Mouse (Mus musculus) layer of hippocampus, adult 2 months (tissue): Measurements from ENCODE around the gene Upk1a. TPM values are rescaled to one million over a fixed set of nuclear protein-coding genes. Genes with fewer than 3 reads are reported as not detected.
A peak's percentile ranks its signal among the peaks of the same experiment; 100 is the strongest.

Source experiments
- DNase-seq, 2 experiments: peaks; one replicate each; pipeline ENCODE4 v3.0.0; 2022; ENCODE audit warnings: low spot score in 2 of 2
- H3K27ac ChIP-seq: fragments of 200-600 bp; 2 replicates; pipeline ENCODE4 v1.8.1; 2022
- H3K4me3 ChIP-seq: fragments of 200-600 bp; 2 replicates; pipeline ENCODE4 v1.8.1; 2022; ENCODE audit warnings: mild to moderate bottlenecking
- CTCF ChIP-seq: fragments of 200-600 bp; conservative IDR thresholded peaks from 2 replicates; pipeline ENCODE4 v1.8.1; 2022; ENCODE audit warnings: antibody characterized with exemption, mild to moderate bottlenecking, moderate library complexity
- microRNA-seq, 2 experiments: library from miRNA; unstranded; fragments of <30 nt; microRNA quantifications; one replicate each; pipeline ENCODE4 v1.2.0; 2021
- total RNA-seq, 2 experiments: library from RNA; stranded (reverse); gene quantifications; 2 replicates each; pipeline ENCODE4 v1.2.3; 2021

Upk1a gene
- total RNA-seq, 2 experiments from 2014 or later: 0.69 TPM; not detected in 1

- Histone ChIP-seq H3K4me3 (peak overlapping the region; percentile 32; the same call in 1 of the 2 replicates), H3K27ac (peak overlapping the region; percentile 81)
- TF ChIP-seq CTCF: no peak
- no peak for DNase-seq
These were observed 52.4 kb downstream of the Upk1a start for GRCm38 (mm10) chr7:30560296-30560695.

- TF ChIP-seq CTCF: 0 out of 2 replicates have a peak, but pooled peaks have one; percentile 21
- H3K4me3 ChIP-seq: peak within 1 kb of the TSS; percentile 79
- peak; percentile 97 to 100 for DNase-seq
- H3K27ac ChIP-seq: peak within 1 kb of the TSS; percentile 92
These were observed 53.1 kb downstream of the Upk1a start, which contains the start of gene Lin37 for GRCm38 (mm10) chr7:30559443-30559954. Lin37 (minus strand) TSS chr7:30559838.

- Histone ChIP-seq H3K27ac (peak overlapping the region; percentile 92), H3K4me3 (peak overlapping the region; percentile 79)
- no peak for DNase-seq
- no peak for TF ChIP-seq CTCF
These were observed 53.8 kb downstream of the Upk1a start for GRCm38 (mm10) chr7:30558656-30559442.

- no peak for DNase-seq
- Histone ChIP-seq H3K27ac (peak overlapping the region; percentile 92), H3K4me3 (peak overlapping the region; percentile 79)
- TF ChIP-seq CTCF: no peak
These were observed 54.6 kb downstream of the Upk1a start for GRCm38 (mm10) chr7:30557901-30558514.

- peak; percentile 57 for TF ChIP-seq CTCF
- Histone ChIP-seq H3K4me3 (no peak overlapping the region), H3K27ac (no peak overlapping the region; the same call in 1 of the 2 replicates)
- no peak for DNase-seq
These were observed 55.6 kb downstream of the Upk1a start for GRCm38 (mm10) chr7:30556894-30557536.

- no peak for TF ChIP-seq CTCF
- no peak overlapping the region for H3K4me3 ChIP-seq
- no peak for DNase-seq
These were observed 58.6 kb downstream of the Upk1a start for GRCm38 (mm10) chr7:30553810-30554584.

More at GRCm38 (mm10) chr7:30553810-30554584, 58.6 kb downstream of the Upk1a start:
- H3K27ac ChIP-seq: peak overlapping the region; percentile 97; the same call in 1 of the 2 replicates

Small RNAs within 50 kb of the gene (microRNA-seq; reads per million reads assigned to microRNA genes)
- gene Mir3569: 0 to 0.92 reads per million in 2 experiments

Other genes with a start within 250 kb of the Upk1a start
- gene Tyrobp, start 199.1 kb downstream of the Upk1a start, total RNA-seq: 10 to 100 TPM; 26.7 to 32.6 TPM
- 1 to 10 TPM in 1 of 2 experiments, not detected in 1; 1.5 TPM for gene Hcst, start 193.0 kb downstream of the Upk1a start, total RNA-seq
- gene Nfkbid, start 191.1 kb downstream of the Upk1a start, total RNA-seq: 1 to 10 TPM; 2.8 to 3.0 TPM
- gene Aplp1, start 167.3 kb downstream of the Upk1a start, total RNA-seq: 1,000 to 10,000 TPM; 1,283 to 1,305 TPM
- 10 to 100 TPM; 15.0 to 20.4 TPM for gene Kirrel2, start 155.2 kb downstream of the Upk1a start, total RNA-seq
- 1 to 10 TPM; 1.2 to 1.3 TPM for gene Nphs1, start 154.5 kb downstream of the Upk1a start, total RNA-seq
- not detected for gene Prodh2, start 119.2 kb downstream of the Upk1a start, total RNA-seq
- 100 to 1,000 TPM; 101 to 119 TPM for gene Arhgap33, start 77.8 kb downstream of the Upk1a start, total RNA-seq
- 1 to 10 TPM; 2.7 to 4.8 TPM for gene Hspb6, start 60.7 kb downstream of the Upk1a start, total RNA-seq
- 1 to 10 TPM; 4.0 to 4.1 TPM for gene Proser3, start 60.5 kb downstream of the Upk1a start, total RNA-seq
- 10 to 100 TPM; 45.5 to 47.6 TPM for gene Lin37, start 53.0 kb downstream of the Upk1a start, total RNA-seq
- gene U2af1l4, start 49.5 kb downstream of the Upk1a start, total RNA-seq: 10 to 100 TPM; 71.4 to 90.8 TPM
- gene Gm49396, start 49.5 kb downstream of the Upk1a start, total RNA-seq: 10 to 100 TPM in 1 of 2 experiments, 1 to 10 TPM in 1; 9.0 to 11.4 TPM
- gene Psenen, start 49.2 kb downstream of the Upk1a start, total RNA-seq: 10 to 100 TPM; 79.9 to 92.3 TPM
- 1 to 10 TPM; 6.4 to 6.5 TPM for gene Igflr1, start 47.4 kb downstream of the Upk1a start, total RNA-seq
- 10 to 100 TPM; 49.8 to 57.5 TPM for gene Kmt2b, start 24.1 kb downstream of the Upk1a start, total RNA-seq
- gene Zbtb32, start 13.9 kb downstream of the Upk1a start, total RNA-seq: not detected
- 100 to 1,000 TPM; 552 to 568 TPM for gene Cox6b1, start 13.3 kb upstream of the Upk1a start, total RNA-seq
- not detected for gene Etv2, start 23.0 kb upstream of the Upk1a start, total RNA-seq
- 10 to 100 TPM; 69.5 to 72.6 TPM for gene Rbm42, start 37.5 kb upstream of the Upk1a start, total RNA-seq
- 1 to 10 TPM; 6.6 to 6.8 TPM for gene Haus5, start 52.1 kb upstream of the Upk1a start, total RNA-seq
- not detected for gene Pmis2, start 58.8 kb upstream of the Upk1a start, total RNA-seq
- gene 2200002J24Rik, start 86.1 kb upstream of the Upk1a start, total RNA-seq: not detected
- gene Atp4a, start 99.4 kb upstream of the Upk1a start, total RNA-seq: under 1 TPM; 0.38 to 0.47 TPM
- 100 to 1,000 TPM; 108 to 112 TPM for gene Tmem147, start 116.7 kb upstream of the Upk1a start, total RNA-seq
- gene Gapdhs, start 130.8 kb upstream of the Upk1a start, total RNA-seq: not detected
- 1 to 10 TPM; 4.9 to 6.1 TPM for gene Sbsn, start 138.6 kb upstream of the Upk1a start, total RNA-seq
- gene Dmkn, start 150.9 kb upstream of the Upk1a start, total RNA-seq: under 1 TPM; 0.56 to 1.00 TPM
- gene Krtdap, start 175.0 kb upstream of the Upk1a start, total RNA-seq: not detected
- not detected for gene Ffar2, start 210.9 kb upstream of the Upk1a start, total RNA-seq
- gene Ffar3, start 243.3 kb upstream of the Upk1a start, total RNA-seq: not detected
- not detected for gene Ffar1, start 248.7 kb upstream of the Upk1a start, total RNA-seq